Mouse (Mus musculus) right cerebral cortex, adult 18-20 months (tissue): ENCODE results near the gene Olfr342.

Experiments used
- DNase-seq: peaks from one replicate; pipeline ENCODE4 v3.0.0; 2022; ENCODE audit warnings: mixed read lengths

The Olfr342 gene

GRCm38 (mm10) chr2:36524698-36525097, at the start of gene Olfr342:
TSS of gene Olfr342 (plus strand) at chr2:36524998.
- no peak for DNase-seq

GRCm38 (mm10) chr2:36482368-36482767, 42.4 kb upstream of the Olfr342 start, which contains the start of gene Olfr341:
TSS of gene Olfr341 (minus strand) at chr2:36482468.
- DNase-seq: no peak

DNA sequence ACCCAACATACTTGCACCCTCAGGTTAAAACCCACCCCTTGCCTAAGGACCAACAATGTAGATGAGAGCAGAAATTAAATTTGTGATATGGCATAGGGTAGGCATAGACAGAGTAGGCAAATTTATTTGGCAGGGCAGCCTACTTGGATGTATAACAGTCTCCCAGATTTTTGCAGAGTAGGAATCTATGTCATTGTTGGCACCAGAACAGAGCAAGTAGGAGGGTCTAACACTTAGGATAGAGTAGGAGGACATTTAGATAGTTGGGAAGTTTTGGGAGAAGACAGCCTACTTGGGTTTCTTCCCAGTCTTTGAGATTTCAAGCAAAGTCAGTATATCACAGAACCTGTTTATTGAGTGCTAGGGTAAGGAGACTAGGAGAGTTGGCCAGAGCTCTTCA, 40.4 kb downstream of the Olfr342 start:
- peak; percentile 24 for DNase-seq

GRCm38 (mm10) chr2:36566362-36566761, 41.6 kb downstream of the Olfr342 start, which contains the start of gene Olfr344:
TSS of gene Olfr344 (plus strand) at chr2:36566662.
- DNase-seq: no peak

DNA sequence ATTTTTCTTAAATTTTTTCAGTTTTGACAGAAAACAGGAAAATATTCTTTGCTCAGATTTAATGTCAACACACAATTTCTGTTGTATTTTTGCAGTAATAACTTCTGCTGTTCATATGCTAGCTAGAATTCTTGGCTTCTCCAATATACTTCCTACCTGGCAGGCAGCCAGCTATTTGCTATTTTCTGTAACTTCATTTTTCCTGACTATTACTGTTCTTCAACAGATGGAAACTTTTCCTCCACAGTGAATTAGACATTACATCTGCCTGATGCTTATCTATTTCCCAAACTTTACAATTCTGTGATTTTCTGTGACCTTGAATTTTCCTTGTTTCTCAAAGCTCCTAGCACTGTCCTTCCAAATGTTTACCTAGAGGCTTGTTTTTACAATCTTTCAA, 42.2 kb downstream of the Olfr342 start:
- peak; percentile 5 for DNase-seq

- no peak for DNase-seq
Measured at GRCm38 (mm10) chr2:36567845-36568244, 43.0 kb downstream of the Olfr342 start.
